Mouse (Mus musculus) forebrain, embryonic 12.5 days (tissue): ENCODE data around the gene Slc17a5. TPM values are rescaled to one million over a fixed set of nuclear protein-coding genes. Genes with fewer than 3 reads are reported as not detected.

ENCODE experiments used
- ATAC-seq: fragments of 200-750 bp; cut with Nextera tagmentation; 2 replicates; pipeline ENCODE4 v1.8.0; 2017; ENCODE audit warnings: moderate TSS enrichment; ENCODE audit not compliant: low FRiP score
- H3K27ac ChIP-seq: fragments of 300-500 bp; sonication (generic); 2 replicates; pipeline ENCODE4 v1.5.1; 2016; ENCODE audit warnings: mild to moderate bottlenecking
- H3K27me3 ChIP-seq: fragments of 300-500 bp; sonication (generic); 2 replicates; pipeline ENCODE4 v1.6.1; 2016; ENCODE audit warnings: mild to moderate bottlenecking
- H3K36me3 ChIP-seq: fragments of 300-500 bp; sonication (generic); replicated peaks from 2 replicates; pipeline ENCODE4 v1.6.1; 2016; ENCODE audit warnings: mild to moderate bottlenecking
- H3K4me1 ChIP-seq: fragments of 300-500 bp; sonication (generic); 2 replicates; pipeline ENCODE4 v1.6.1; 2016
- H3K4me2 ChIP-seq: fragments of 300-500 bp; sonication (generic); 2 replicates; pipeline ENCODE4 v1.6.1; 2016; ENCODE audit warnings: mild to moderate bottlenecking, moderate library complexity
- H3K4me3 ChIP-seq: fragments of 300-500 bp; sonication (generic); replicated peaks from 2 replicates; pipeline ENCODE4 v1.5.1; 2016; ENCODE audit warnings: mild to moderate bottlenecking
- H3K9ac ChIP-seq: fragments of 300-500 bp; sonication (generic); 2 replicates; pipeline ENCODE4 v1.6.1; 2016; ENCODE audit warnings: mild to moderate bottlenecking
- H3K9me3 ChIP-seq: fragments of 300-500 bp; sonication (generic); 2 replicates; pipeline ENCODE4 v1.6.1; 2016
- WGBS: fragments of 180-500 bp; shearing (Covaris S2); methylation state at CpG from one replicate; pipeline ENCODE4 v1.1.7; 2016; 5-methylcytosine and 5-hydroxymethylcytosine counted together
- polyA plus RNA-seq: library from polyadenylated mRNA; unstranded; fragments of >200 nt; fragmentation: Nextera tagmentation; extraction: Ambion mirVana; gene quantifications from 2 replicates; pipeline ENCODE4 v1.2.1, GENCODE M21; 2016

The Slc17a5 gene
- polyA plus RNA-seq, 1 experiment from 2014 or later = 13.5 TPM

DNA sequence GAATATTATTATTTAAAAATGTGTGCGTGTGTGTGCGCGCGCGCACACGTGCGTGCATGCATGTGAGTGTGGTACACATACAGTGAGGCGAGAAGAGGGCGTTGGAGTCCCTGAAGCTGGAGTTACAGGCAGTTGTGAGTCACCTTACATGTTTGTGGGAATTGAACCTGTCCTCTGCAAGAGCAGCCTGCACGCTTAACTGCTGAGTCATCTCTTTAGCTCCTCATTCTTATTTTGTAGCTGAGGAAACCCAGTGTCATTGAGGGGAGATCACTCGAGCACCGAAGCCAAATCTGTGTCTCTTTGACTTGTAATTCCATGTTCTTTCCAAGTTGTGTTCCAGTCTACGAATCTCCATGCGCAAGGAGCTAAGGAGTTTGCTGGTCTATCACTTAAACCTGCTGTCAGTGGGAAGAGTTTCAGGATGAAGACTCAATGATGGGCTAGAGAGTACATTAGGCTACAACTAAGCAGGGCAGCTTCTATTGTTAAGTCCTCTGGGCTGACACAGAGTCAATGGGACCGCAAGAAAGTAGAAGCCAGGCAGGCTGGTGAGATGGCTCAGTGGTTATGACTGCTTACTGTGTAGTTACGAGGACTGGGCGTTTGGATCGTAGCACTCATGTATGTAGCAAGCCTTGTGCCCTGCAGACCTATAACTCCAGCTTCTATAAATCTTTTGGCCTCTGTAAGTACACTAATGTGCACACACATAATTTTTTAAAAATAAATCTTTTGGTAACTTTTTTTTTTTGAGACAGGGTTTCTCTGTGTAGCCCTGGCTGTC is 8.1 kb upstream of the Slc17a5 start:
- Histone ChIP-seq H3K27ac (no peak overlapping the region), H3K36me3 (no peaks in the 10 kb centered on the region), H3K27me3 (no peaks in the 10 kb centered on the region; the same call in 1 of the 2 replicates), H3K9me3 (no peaks in the 10 kb centered on the region), H3K4me3 (no peak overlapping the region), H3K4me1 (no peaks in the 10 kb centered on the region), H3K9ac (no peak overlapping the region), H3K4me2 (no peak overlapping the region)
- ATAC-seq = no peak
- 93% methylated on average over 18 of the region's 18 CpGs for WGBS

DNA sequence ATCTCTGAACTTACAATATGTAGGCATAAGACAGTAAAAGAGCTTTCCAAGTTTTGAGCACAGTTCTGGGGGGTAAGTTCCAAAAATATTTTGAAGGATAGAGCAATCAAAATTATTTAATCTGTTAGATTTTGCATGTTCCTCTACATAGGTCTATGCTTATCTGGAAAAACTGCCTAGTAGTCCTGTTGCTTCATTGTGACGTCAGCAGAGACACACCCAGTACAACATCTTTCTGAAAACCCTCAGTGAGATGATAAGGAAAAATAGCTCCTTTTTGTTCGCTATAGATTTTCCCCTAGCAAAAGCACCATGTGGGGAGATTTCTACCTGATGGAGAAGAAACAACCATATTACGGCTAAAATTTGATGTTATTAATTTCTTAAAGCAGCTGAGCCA is 7.4 kb upstream of the Slc17a5 start:
- no peak overlapping the region for H3K4me2 ChIP-seq
- H3K27me3 ChIP-seq = no peaks in the 10 kb centered on the region; the same call in 1 of the 2 replicates
- no peaks in the 10 kb centered on the region for H3K9me3 ChIP-seq
- no peak overlapping the region for H3K4me3 ChIP-seq
- H3K4me1 ChIP-seq = no peaks in the 10 kb centered on the region
- H3K27ac ChIP-seq = no peak overlapping the region
- ATAC-seq = no peak
- no peak overlapping the region for H3K9ac ChIP-seq
- H3K36me3 ChIP-seq = no peaks in the 10 kb centered on the region
- 90% methylated on average over 3 of the region's 3 CpGs for WGBS

DNA sequence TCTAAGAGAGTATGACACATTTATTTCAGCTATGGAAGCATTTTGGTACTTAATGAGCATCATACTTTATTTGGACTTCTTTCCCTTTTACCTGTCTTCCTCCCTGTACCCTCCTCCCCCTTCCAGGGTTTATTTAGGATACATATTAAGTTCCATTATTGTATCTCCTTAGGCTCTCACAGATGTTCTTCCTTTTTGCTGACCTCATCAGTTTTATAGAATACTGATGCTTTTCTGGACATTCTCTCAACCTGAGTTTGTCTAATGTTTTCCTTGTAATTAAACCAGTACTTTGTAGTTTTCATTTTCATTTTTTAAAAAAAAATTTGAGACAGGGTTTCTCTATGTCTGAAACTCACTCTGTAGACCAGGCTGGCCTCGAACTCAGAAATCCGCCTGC is 2.6 kb upstream of the Slc17a5 start:
- 93% methylated on average over 2 of the region's 2 CpGs for WGBS
- Histone ChIP-seq H3K36me3 (no peaks in the 10 kb centered on the region), H3K4me3 (no peak overlapping the region), H3K4me1 (no peaks in the 10 kb centered on the region), H3K4me2 (no peak overlapping the region), H3K9ac (no peak overlapping the region), H3K27ac (no peak overlapping the region), H3K27me3 (no peaks in the 10 kb centered on the region), H3K9me3 (no peaks in the 10 kb centered on the region)
- ATAC-seq = no peak

DNA sequence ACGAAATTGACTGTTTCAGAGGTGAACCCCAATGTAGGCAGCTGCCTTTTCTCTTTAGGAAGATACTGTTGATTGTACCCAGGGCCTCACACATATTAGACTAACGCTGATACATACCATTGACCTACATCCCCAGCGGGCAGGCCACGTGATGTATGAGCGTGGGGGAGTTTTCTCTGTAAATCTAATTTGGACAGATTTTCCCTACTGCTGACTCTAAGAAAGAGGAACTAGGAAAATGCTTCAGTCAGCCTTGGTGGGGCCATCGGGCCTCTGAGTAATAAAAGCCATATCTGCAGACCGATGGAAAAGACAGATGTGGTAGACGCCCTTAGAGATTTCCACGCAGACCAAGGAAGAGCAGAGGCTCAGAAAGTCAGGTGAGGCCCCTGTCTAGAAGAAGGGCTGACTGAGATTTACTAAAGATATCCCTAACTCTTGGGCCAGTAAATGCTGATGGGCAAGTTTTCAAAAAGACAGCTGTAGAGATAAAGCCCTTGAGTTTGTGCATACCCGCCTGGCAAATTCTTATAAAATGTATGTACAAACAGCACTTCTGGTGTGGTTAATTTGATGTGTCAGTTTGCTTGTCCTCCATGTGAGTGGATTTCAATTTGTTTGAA is 681 bp upstream of the Slc17a5 start:
- H3K4me1 ChIP-seq = no peaks in the 10 kb centered on the region
- H3K27ac ChIP-seq = peak overlapping the region; percentile 66; the same call in 1 of the 2 replicates
- no peaks in the 10 kb centered on the region; the same call in 1 of the 2 replicates for H3K27me3 ChIP-seq
- WGBS = 79% methylated on average over 10 of the region's 10 CpGs
- peak overlapping the region; percentile 68 for H3K4me2 ChIP-seq
- no peaks in the 10 kb centered on the region for H3K36me3 ChIP-seq
- ATAC-seq = peak; percentile 50
- no peaks in the 10 kb centered on the region for H3K9me3 ChIP-seq
- H3K9ac ChIP-seq = no peak overlapping the region
- H3K4me3 ChIP-seq = peak overlapping the region; percentile 73

DNA sequence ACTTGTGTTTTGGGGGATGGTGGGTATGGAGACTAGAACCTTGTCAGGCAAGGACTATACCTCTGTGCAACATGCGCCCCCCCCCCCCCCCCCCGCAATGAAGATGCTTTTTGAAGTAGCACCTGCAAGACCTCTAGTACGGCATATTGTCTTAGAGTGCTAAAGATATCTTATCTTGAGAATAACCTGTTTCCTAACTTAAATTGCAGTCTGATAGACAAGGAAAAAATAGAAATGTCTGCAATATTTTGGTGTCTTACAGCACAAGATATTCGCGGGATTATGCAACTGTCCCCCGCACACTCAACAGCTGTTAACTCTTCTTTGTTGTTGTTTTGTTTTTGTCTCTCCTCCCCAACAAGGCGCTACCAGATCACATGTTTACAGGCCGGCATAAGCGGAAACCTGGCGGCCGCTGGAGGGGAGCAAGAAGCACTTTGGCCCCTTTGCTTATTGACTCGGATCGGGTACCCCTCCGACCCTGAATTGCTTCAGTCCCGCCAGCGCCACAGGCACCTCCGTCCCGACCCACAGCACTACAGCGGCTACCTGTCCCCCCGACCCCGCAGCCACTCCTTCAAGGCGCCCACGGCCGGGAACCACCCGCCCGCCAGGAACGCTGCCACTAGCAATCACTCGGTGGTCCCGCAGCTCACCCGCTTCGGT is 490 bp downstream of the Slc17a5 start:
- no peaks in the 10 kb centered on the region for H3K4me1 ChIP-seq
- H3K4me3 ChIP-seq = peak overlapping the region; percentile 73
- H3K36me3 ChIP-seq = no peaks in the 10 kb centered on the region; the same call in 1 of the 2 replicates
- H3K4me2 ChIP-seq = peak overlapping the region; percentile 68
- H3K27ac ChIP-seq = peak overlapping the region; percentile 66
- no peaks in the 10 kb centered on the region for H3K9me3 ChIP-seq
- H3K9ac ChIP-seq = peak overlapping the region; percentile 74
- no peaks in the 10 kb centered on the region; the same call in 1 of the 2 replicates for H3K27me3 ChIP-seq
- WGBS = 3% methylated on average over 31 of the region's 31 CpGs
- peak; percentile 73 for ATAC-seq

DNA sequence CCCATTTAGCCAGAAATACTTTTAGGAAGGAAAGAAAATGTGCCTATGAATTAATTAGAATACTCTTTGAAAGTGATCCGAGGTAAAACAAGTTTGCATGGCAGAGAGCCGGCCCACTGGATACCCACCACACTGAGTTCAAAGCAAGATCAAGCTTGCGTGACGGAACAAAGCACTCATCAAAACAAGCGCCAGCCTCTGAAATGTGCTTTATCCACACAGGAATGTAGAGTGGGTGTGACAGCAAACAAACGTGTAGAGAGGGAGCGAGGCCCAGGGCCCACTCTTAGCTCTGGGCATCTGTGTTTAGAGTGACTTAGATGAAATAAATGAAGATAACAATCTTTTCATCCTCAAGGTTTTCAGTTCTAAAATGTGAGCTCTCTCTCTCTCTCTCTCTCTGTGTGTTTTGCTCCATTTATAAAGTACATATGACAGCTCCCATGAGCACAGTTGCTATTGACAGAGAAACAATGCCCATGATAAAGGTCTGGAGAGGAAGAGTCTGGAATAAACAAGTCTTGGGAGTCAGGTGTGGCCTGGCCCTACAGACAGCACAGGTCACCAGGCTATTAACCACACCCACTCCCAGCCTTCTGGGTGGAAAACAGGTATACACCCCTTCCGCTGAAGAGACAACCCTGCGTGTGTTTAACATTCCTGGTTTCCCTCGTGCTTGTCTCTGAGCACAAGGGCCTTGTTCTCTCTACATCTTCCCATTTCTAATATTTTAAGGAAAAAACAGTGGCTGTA is 8.0 kb downstream of the Slc17a5 start:
- H3K27ac ChIP-seq = no peak overlapping the region
- H3K4me3 ChIP-seq = no peak overlapping the region
- ATAC-seq = no peak
- no peaks in the 10 kb centered on the region for H3K27me3 ChIP-seq
- no peaks in the 10 kb centered on the region for H3K9me3 ChIP-seq
- WGBS = 44% methylated on average over 10 of the region's 10 CpGs
- H3K9ac ChIP-seq = no peak overlapping the region
- H3K4me2 ChIP-seq = no peak overlapping the region
- peaks cover 28% of the 10 kb centered on the region for H3K36me3 ChIP-seq
- peaks cover 5% of the 10 kb centered on the region for H3K4me1 ChIP-seq

DNA sequence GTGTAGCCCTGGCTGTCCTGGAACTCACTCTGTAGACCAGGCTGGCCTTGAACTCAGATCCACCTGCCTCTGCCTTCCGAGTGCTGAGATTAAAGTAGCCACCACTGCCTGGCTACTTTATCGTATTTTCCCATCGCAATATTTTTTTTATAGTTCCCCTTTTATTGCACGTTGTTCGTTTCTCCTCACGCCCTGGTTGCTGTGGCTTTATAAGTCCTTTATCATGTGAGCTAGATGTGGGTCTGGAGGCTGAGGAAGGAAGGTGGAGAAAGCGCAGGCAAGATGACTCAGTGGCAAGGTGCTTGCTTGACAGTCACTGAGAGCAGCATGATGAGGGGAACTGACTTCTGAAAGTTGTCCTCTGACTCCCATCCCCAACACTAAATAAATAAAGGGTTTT is 9.0 kb downstream of the Slc17a5 start:
- H3K9me3 ChIP-seq = no peaks in the 10 kb centered on the region
- no peak overlapping the region for H3K4me3 ChIP-seq
- H3K4me1 ChIP-seq = peaks cover 5% of the 10 kb centered on the region
- no peak overlapping the region for H3K4me2 ChIP-seq
- ATAC-seq = no peak
- no peaks in the 10 kb centered on the region for H3K27me3 ChIP-seq
- H3K36me3 ChIP-seq = peaks cover 36% of the 10 kb centered on the region
- H3K9ac ChIP-seq = no peak overlapping the region
- 94% methylated on average over 7 of the region's 7 CpGs for WGBS
- H3K27ac ChIP-seq = no peak overlapping the region

DNA sequence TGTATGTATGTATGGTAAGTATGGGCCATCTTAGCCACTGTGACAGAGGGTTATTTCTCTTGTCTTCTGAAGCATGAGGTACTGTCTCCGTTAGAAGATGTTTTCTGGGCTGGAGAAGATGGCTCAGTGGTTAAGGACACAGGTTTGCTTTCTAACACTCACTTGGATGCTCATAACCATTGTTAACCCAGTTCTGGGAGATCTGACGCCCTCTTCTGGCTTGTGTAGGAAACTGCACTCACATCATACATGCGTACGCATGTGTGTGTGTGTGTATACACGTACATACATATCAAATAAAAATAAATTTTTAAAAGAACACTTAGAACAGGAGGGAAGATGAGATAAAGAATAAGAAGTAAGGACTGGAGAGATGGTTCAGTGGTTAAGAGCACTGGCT is 11.4 kb downstream of the Slc17a5 start:
- Histone ChIP-seq H3K9me3 (no peaks in the 10 kb centered on the region), H3K4me1 (peaks cover 5% of the 10 kb centered on the region), H3K4me3 (no peak overlapping the region), H3K9ac (no peak overlapping the region), H3K4me2 (no peak overlapping the region), H3K27ac (no peak overlapping the region), H3K27me3 (no peaks in the 10 kb centered on the region), H3K36me3 (peaks cover 35% of the 10 kb centered on the region)
- 89% methylated on average over 5 of the region's 5 CpGs for WGBS
- ATAC-seq = no peak

DNA sequence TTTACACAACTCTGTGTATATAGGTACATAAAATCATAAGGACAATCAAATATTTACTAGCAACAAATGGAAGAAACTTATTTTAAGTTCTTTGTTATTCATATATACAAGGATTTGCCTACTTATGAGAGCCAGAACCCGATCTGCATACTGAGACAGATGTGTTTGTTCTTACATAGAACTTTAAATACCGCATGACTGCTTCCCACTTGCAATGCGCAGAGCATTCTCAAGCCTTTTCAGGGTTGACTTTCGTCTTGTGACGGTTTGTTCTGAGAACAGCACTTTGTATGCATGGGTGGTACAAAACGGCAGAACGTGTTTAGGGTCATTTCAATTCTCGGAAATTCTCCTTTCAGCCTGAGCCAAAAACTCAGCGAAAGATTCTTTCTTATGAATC is 17.9 kb downstream of the Slc17a5 start:
- H3K36me3 ChIP-seq = peaks cover 20% of the 10 kb centered on the region
- H3K4me1 ChIP-seq = no peaks in the 10 kb centered on the region
- H3K9ac ChIP-seq = no peak overlapping the region
- WGBS = 91% methylated on average over 9 of the region's 9 CpGs
- no peaks in the 10 kb centered on the region for H3K27me3 ChIP-seq
- H3K27ac ChIP-seq = no peak overlapping the region
- H3K4me2 ChIP-seq = no peak overlapping the region
- no peak overlapping the region for H3K4me3 ChIP-seq
- H3K9me3 ChIP-seq = no peaks in the 10 kb centered on the region
- ATAC-seq = no peak

DNA sequence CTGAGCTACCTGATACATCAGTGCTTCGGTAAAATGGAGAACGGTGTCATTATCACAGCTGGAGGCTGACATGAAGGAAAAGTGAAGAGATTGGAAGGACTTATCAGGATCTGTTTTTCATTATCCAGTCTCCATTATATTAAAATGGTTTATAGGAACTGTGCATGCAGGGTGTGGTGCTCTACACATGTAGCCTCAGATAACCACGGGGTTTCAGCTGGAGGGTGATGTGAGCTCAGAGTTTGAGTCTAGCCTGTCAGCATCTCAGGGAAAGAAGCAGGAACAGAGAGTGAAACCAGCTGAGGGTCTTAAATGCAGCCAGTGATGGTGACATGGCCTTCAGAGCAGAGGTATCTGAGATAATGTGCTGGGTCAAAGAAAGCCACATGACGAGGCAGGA is 28.4 kb downstream of the Slc17a5 start:
- Histone ChIP-seq H3K4me1 (no peaks in the 10 kb centered on the region), H3K9ac (no peak overlapping the region), H3K27me3 (no peaks in the 10 kb centered on the region), H3K27ac (no peak overlapping the region), H3K9me3 (no peaks in the 10 kb centered on the region), H3K36me3 (peaks cover 7% of the 10 kb centered on the region; the same call in 1 of the 2 replicates), H3K4me3 (no peak overlapping the region), H3K4me2 (no peak overlapping the region)
- ATAC-seq = no peak
- 91% methylated on average over 4 of the region's 4 CpGs for WGBS

DNA sequence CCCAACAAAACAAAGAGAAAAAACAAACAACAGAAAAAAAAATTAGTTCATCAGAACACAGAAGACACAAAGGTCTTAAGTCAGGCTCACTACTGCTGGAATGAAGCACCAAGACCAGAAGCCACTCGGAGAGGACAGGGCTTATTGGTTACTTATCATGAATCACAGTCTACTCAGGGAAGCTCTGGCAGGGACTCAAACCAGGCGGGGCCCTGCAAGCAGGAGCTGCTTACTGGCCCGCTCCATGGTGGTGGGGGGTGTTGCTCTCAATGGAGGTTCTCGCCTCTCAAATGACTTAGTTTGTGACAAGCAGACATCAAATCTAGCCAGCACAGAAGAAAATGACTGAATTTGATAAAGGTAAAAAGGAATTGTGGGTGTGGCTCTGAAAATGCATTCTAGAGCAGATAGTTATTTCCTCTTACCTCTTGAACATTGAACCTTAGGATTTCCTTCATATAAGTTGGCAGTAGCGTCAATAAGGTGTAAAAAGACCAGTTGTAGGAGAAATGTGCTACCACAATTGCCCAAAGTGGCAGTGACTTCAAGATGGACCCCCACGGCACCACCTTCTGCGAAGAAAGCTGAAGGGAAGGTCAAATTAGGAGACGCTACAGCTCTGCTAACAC is 29.1 kb downstream of the Slc17a5 start:
- H3K27me3 ChIP-seq = no peaks in the 10 kb centered on the region
- no peak overlapping the region for H3K4me3 ChIP-seq
- H3K9me3 ChIP-seq = no peaks in the 10 kb centered on the region
- H3K27ac ChIP-seq = no peak overlapping the region
- H3K4me1 ChIP-seq = no peaks in the 10 kb centered on the region
- no peak for ATAC-seq
- H3K4me2 ChIP-seq = no peak overlapping the region
- WGBS = 91% methylated on average over 8 of the region's 8 CpGs
- H3K36me3 ChIP-seq = peaks cover 7% of the 10 kb centered on the region; the same call in 1 of the 2 replicates
- H3K9ac ChIP-seq = no peak overlapping the region

DNA sequence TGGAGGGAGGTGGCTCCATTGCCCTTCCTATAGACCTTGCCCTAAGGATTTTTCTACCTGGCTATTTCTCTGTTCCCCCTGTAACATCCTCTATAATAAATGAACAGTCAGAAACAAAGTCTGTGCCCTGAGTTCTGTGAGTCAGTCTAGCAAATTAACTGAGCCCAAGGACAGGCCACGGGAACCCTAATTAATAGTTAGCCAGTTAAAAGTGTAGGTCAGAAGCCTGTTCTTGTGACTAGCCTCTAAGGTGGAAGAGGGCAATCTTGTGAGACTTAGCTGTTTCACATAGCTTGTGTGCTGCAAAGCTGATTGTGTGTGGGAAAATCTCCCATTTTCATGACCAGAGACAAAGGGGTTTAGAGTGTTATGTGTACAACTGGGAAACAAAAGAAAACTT is 30.8 kb downstream of the Slc17a5 start:
- H3K27me3 ChIP-seq = no peaks in the 10 kb centered on the region
- no peak overlapping the region for H3K9ac ChIP-seq
- H3K27ac ChIP-seq = no peak overlapping the region
- H3K4me1 ChIP-seq = no peaks in the 10 kb centered on the region
- H3K9me3 ChIP-seq = no peaks in the 10 kb centered on the region
- peaks cover 17% of the 10 kb centered on the region for H3K36me3 ChIP-seq
- 90% methylated on average over 1 of the region's 1 CpGs for WGBS
- no peak overlapping the region for H3K4me2 ChIP-seq
- no peak overlapping the region for H3K4me3 ChIP-seq
- ATAC-seq = no peak
